Mouse (Mus musculus) myocyte (in vitro differentiated cells): ENCODE data around the gene Igf2r.

Experiments
- E2F4 ChIP-seq: IDR thresholded peaks from one replicate; pipeline ENCODE4 v1.6.1; 2011; ENCODE audit warnings: mild to moderate bottlenecking, control low read depth, moderate library complexity; ENCODE audit not compliant: insufficient read depth
- POLR2A ChIP-seq: IDR thresholded peaks from one replicate; pipeline ENCODE4 v1.6.1; 2011; ENCODE audit warnings: low read depth, mild to moderate bottlenecking, control low read depth, moderate library complexity; ENCODE audit not compliant: insufficient read length
- POLR2AphosphoS2 ChIP-seq: IDR thresholded peaks from one replicate; pipeline ENCODE4 v1.6.1; 2011; ENCODE audit warnings: low read depth, control low read depth; ENCODE audit not compliant: insufficient read length
- REST ChIP-seq: IDR thresholded peaks from one replicate; pipeline ENCODE4 v1.6.1; 2011; ENCODE audit warnings: mild to moderate bottlenecking, control low read depth, moderate library complexity; ENCODE audit not compliant: insufficient read depth, insufficient read length
- TCF12 ChIP-seq: IDR thresholded peaks from one replicate; pipeline ENCODE4 v1.6.1; 2011; ENCODE audit warnings: mild to moderate bottlenecking, control low read depth; ENCODE audit not compliant: poor library complexity, insufficient read depth, severe bottlenecking
- USF1 ChIP-seq: IDR thresholded peaks from one replicate; pipeline ENCODE4 v1.6.1; 2011; ENCODE audit warnings: low read depth, mild to moderate bottlenecking, control low read depth, moderate library complexity

DNA sequence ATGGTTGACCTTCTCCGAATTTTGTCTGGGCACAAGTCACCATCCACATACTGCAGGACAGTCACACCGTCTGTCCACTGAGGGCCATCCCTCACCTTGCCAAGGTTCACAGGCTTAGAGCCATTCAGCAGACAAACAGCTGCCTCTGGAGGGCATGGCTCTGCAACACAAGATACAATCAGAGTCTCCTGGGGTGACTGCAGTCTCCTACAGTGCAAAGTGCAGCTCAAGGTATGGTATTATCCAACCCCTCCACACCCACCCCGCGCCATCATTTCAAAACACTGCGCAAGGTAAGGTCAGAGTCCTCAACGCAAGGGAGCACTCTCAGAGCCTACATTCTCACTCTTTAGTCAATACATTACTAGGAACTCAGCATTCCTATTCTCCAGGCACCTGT is 69.1 kb downstream of the Igf2r start:
- no peak for TF ChIP-seq POLR2AphosphoS2
- TF ChIP-seq POLR2A: no peak
- TF ChIP-seq USF1: no peak
- no peak for TF ChIP-seq TCF12
- no peak for TF ChIP-seq REST
- no peak for TF ChIP-seq E2F4
